Mouse (Mus musculus) G1E (cell line): ENCODE data around the gene Akap11. TPM values are rescaled to one million over a fixed set of nuclear protein-coding genes. Genes with fewer than 3 reads are reported as not detected.

Experiments used
- ATAC-seq: 2 replicates; pipeline ENCODE4 v1.8.0; 2016; ENCODE audit warnings: mild to moderate bottlenecking; ENCODE audit not compliant: insufficient number of reproducible peaks, poor library complexity, low FRiP score, severe bottlenecking; ENCODE audit errors: extremely low read depth
- DNase-seq: peaks from one replicate; pipeline ENCODE4 v3.0.0; 2012; ENCODE audit warnings: low spot score
- H3K27me3 ChIP-seq: 2 replicates; pipeline ENCODE4 v1.6.1; 2012; ENCODE audit warnings: mild to moderate bottlenecking, low read length, inconsistent platforms; ENCODE audit not compliant: insufficient read depth
- H3K36me3 ChIP-seq: replicated peaks from 2 replicates; pipeline ENCODE3; 2012; ENCODE audit warnings: mild to moderate bottlenecking, inconsistent platforms
- H3K4me1 ChIP-seq: 2 replicates; pipeline ENCODE4 v1.6.1; 2012; ENCODE audit warnings: low read depth, low read length, inconsistent platforms, mixed read lengths; ENCODE audit not compliant: insufficient read depth
- H3K4me3 ChIP-seq: 2 replicates; pipeline ENCODE4 v1.5.1; 2012; ENCODE audit warnings: low read depth, mild to moderate bottlenecking, inconsistent platforms, low read length, moderate library complexity, mixed read lengths
- H3K9me3 ChIP-seq: replicated peaks from 2 replicates; pipeline ENCODE4 v1.6.1; 2012; ENCODE audit warnings: inconsistent platforms
- CTCF ChIP-seq: IDR thresholded peaks from 2 replicates; pipeline ENCODE4 v1.5.1; 2012; ENCODE audit warnings: low read depth, low read length, inconsistent platforms, mixed read lengths
- GATA1 ChIP-seq: IDR thresholded peaks from 2 replicates; pipeline ENCODE4 v1.6.1; 2012; ENCODE audit warnings: borderline replicate concordance, low read length, inconsistent platforms, mixed read lengths
- GATA2 ChIP-seq: IDR thresholded peaks from 2 replicates; pipeline ENCODE4 v1.6.1; 2012; ENCODE audit warnings: low read depth, low read length, inconsistent platforms, borderline replicate concordance
- POLR2AphosphoS5 ChIP-seq: IDR thresholded peaks from 2 replicates; pipeline ENCODE4 v1.6.1; 2012; ENCODE audit warnings: low read depth, low read length, inconsistent platforms; ENCODE audit not compliant: insufficient replicate concordance
- TAL1 ChIP-seq: conservative IDR thresholded peaks from 2 replicates; pipeline ENCODE4 v1.6.1; 2012; ENCODE audit warnings: low read depth, low read length, inconsistent platforms, mixed read lengths
- polyA plus RNA-seq: library from polyadenylated mRNA; stranded (reverse); fragments of >175 nt; gene quantifications from 2 replicates; pipeline ENCODE4 v1.2.3, GENCODE M21; 2012
- total RNA-seq, 2 experiments: library from RNA; stranded (forward) in 1 of 2; stranded (reverse) in 1 of 2; fragments of 200-1000 nt in 1 of 2; fragments of >200 nt in 1 of 2; fragmentation: Nextera tagmentation in 1 of 2; gene quantifications; 2 replicates each; pipeline ENCODE4 v1.2.3; 2014 to 2017

Akap11 gene
- total and polyA plus RNA-seq, 3 experiments = 0.35 to 25.6 (median 22.3) TPM

GRCm38 (mm10) chr14:78541319-78541718 lies 4.7 kb upstream of the Akap11 start:
- no peak for ATAC-seq
- peaks cover 10% of the 10 kb centered on the region for H3K9me3 ChIP-seq
- H3K4me3 ChIP-seq = no peak overlapping the region
- H3K36me3 ChIP-seq = no peaks in the 10 kb centered on the region
- peaks cover 8% of the 10 kb centered on the region for H3K4me1 ChIP-seq
- TF ChIP-seq TAL1 = no peak
- no peak for TF ChIP-seq POLR2AphosphoS5
- no peak for TF ChIP-seq GATA1
- no peak for TF ChIP-seq CTCF
- no peak for TF ChIP-seq GATA2
- no peak for DNase-seq
- no peaks in the 10 kb centered on the region for H3K27me3 ChIP-seq

GRCm38 (mm10) chr14:78539821-78540220 lies 3.2 kb upstream of the Akap11 start:
- Histone ChIP-seq H3K9me3 (peaks cover 11% of the 10 kb centered on the region), H3K4me1 (peaks cover 12% of the 10 kb centered on the region), H3K4me3 (no peak overlapping the region), H3K36me3 (no peaks in the 10 kb centered on the region), H3K27me3 (no peaks in the 10 kb centered on the region)
- TF ChIP-seq GATA1 = no peak
- TF ChIP-seq POLR2AphosphoS5 = no peak
- no peak for TF ChIP-seq TAL1
- TF ChIP-seq CTCF = no peak
- TF ChIP-seq GATA2 = no peak
- ATAC-seq (no peak), DNase-seq (no peak)

- no peaks in the 10 kb centered on the region for H3K27me3 ChIP-seq
- H3K4me3 ChIP-seq = no peak overlapping the region
- no peaks in the 10 kb centered on the region for H3K36me3 ChIP-seq
- peaks cover 11% of the 10 kb centered on the region for H3K9me3 ChIP-seq
- no peak for TF ChIP-seq POLR2AphosphoS5
- TF ChIP-seq GATA2 = no peak
- no peak for TF ChIP-seq GATA1
- TF ChIP-seq CTCF = no peak
- no peak for TF ChIP-seq TAL1
- DNase-seq (no peak), ATAC-seq (no peak)
- peaks cover 12% of the 10 kb centered on the region for H3K4me1 ChIP-seq
Measured at GRCm38 (mm10) chr14:78538572-78539320, 2.1 kb upstream of the Akap11 start.

- H3K4me3 ChIP-seq = no peak overlapping the region
- no peaks in the 10 kb centered on the region for H3K36me3 ChIP-seq
- H3K9me3 ChIP-seq = peaks cover 11% of the 10 kb centered on the region
- no peaks in the 10 kb centered on the region for H3K27me3 ChIP-seq
- H3K4me1 ChIP-seq = peaks cover 12% of the 10 kb centered on the region
- TF ChIP-seq CTCF (no peak), GATA2 (no peak), GATA1 (no peak), POLR2AphosphoS5 (no peak), TAL1 (no peak)
- DNase-seq (no peak), ATAC-seq (no peak)
Measured at GRCm38 (mm10) chr14:78537551-78537950, 943 bp upstream of the Akap11 start.

- Histone ChIP-seq H3K4me3 (no peak overlapping the region), H3K27me3 (no peaks in the 10 kb centered on the region), H3K36me3 (no peaks in the 10 kb centered on the region), H3K9me3 (peaks cover 12% of the 10 kb centered on the region), H3K4me1 (peaks cover 12% of the 10 kb centered on the region)
- DNase-seq (no peak), ATAC-seq (no peak)
- TF ChIP-seq TAL1 (no peak), GATA1 (no peak), GATA2 (no peak), POLR2AphosphoS5 (no peak), CTCF (no peak)
Measured at GRCm38 (mm10) chr14:78535366-78535765, 1.2 kb downstream of the Akap11 start.

GRCm38 (mm10) chr14:78534651-78535050 lies 2.0 kb downstream of the Akap11 start:
- ATAC-seq (no peak), DNase-seq (no peak)
- Histone ChIP-seq H3K4me1 (peaks cover 12% of the 10 kb centered on the region), H3K4me3 (no peak overlapping the region), H3K27me3 (no peaks in the 10 kb centered on the region), H3K36me3 (no peaks in the 10 kb centered on the region), H3K9me3 (peaks cover 13% of the 10 kb centered on the region)
- TF ChIP-seq TAL1 (no peak), GATA1 (no peak), POLR2AphosphoS5 (no peak), CTCF (no peak), GATA2 (no peak)
